Mouse (Mus musculus): ENCODE results near the gene Adprh. TPM values are rescaled to one million over a fixed set of nuclear protein-coding genes. Genes with fewer than 3 reads are reported as not detected.

Gene Adprh
- polyA plus RNA-seq, 1 experiment from 2014 or later, result 142 TPM

GRCm38 (mm10) chr16:38425799-38426198, 26.7 kb downstream of the Adprh start:
- Histone ChIP-seq H3K4me2 (no peak overlapping the region), H3K36me3 (replicated peaks) (no peaks in the 10 kb centered on the region), H3K9me3 (no peaks in the 10 kb centered on the region), H3K4me1 (no peaks in the 10 kb centered on the region), H3K27ac (no peak overlapping the region), H3K27me3 (no peaks in the 10 kb centered on the region), H3K9ac (no peak overlapping the region), H3K4me3 (replicated peaks) (no peak overlapping the region)
- ATAC-seq (ENCODE audit: low FRiP score), result no peak
- 86% methylated on average over 1 of the region's 1 CpGs for WGBS

DNA sequence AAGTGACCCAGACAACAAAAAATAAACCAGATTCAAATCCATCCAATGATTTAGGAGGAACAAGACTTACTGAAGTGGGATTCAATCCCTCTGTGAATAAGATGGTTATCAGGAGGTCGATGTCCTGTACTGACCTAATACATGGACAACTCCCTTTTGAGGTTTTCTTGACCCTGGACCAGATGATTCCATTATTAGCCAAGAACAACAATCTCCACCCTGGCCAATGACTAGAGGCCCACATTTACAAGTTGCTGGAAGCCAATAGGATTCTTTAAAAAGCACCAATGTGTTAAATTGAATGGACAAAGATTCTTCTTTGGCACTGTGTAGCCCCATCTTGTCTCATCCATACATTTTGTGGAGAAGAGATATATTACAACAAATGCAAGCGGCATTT, 27.1 kb downstream of the Adprh start:
- no peaks in the 10 kb centered on the region for H3K27me3 ChIP-seq
- H3K9me3 ChIP-seq, result no peaks in the 10 kb centered on the region
- WGBS, result 94% methylated on average over 2 of the region's 2 CpGs

DNA sequence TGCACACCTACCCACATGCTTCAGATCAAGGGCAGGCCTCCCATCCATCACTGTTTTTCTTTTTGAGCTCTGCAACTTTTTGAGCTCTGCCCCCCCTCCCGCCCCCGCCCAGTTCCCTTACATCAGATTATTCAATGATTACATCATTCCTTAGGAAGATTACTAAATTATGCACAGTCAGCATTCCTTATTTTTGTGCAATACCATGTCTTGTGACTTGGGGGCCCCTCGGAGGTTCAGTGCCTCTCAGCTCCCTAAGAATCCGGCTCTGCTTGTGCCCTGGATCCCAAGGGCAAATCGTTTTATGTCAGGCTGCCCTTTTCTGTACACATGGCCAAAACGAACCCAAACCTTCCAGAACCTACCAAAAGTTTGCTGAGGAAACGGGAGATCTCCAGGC, 37.5 kb downstream of the Adprh start:
- Histone ChIP-seq H3K27me3 (no peaks in the 10 kb centered on the region), H3K27ac (no peak overlapping the region), H3K4me2 (no peak overlapping the region), H3K36me3 (replicated peaks) (no peaks in the 10 kb centered on the region), H3K4me3 (replicated peaks) (no peak overlapping the region), H3K9me3 (no peaks in the 10 kb centered on the region), H3K4me1 (no peaks in the 10 kb centered on the region), H3K9ac (no peak overlapping the region)
- ATAC-seq (ENCODE audit: low FRiP score), result no peak
- 87% methylated on average over 7 of the region's 7 CpGs for WGBS

More for the DNA sequence above, 27.1 kb downstream of the Adprh start:
- H3K4me3 ChIP-seq (replicated peaks), result no peak overlapping the region
- H3K27ac ChIP-seq, result no peak overlapping the region
- H3K36me3 ChIP-seq (replicated peaks), result no peaks in the 10 kb centered on the region
- H3K9ac ChIP-seq, result no peak overlapping the region
- no peaks in the 10 kb centered on the region for H3K4me1 ChIP-seq
- no peak for ATAC-seq (ENCODE audit: low FRiP score)
- H3K4me2 ChIP-seq, result no peak overlapping the region

DNA sequence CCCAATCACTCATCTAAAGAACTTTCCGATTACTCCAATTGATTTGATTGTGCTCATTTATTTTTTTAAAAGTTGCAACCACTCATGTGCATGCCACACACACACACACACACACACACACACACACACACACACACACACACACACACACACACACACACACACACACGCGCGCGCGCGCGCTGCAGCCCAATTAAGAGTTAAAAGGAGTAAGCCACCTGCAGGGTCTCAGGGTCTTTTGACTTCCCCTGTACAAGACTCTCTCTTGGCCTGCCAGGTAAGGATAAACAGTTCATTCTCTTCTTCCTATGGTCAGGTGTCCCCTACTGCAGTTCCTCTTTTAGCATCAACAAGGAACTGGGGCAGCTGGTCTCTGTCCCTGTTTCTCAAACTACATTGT, 44.1 kb downstream of the Adprh start:
- no peaks in the 10 kb centered on the region for H3K9me3 ChIP-seq
- H3K4me2 ChIP-seq, result no peak overlapping the region
- no peaks in the 10 kb centered on the region for H3K27me3 ChIP-seq
- H3K4me1 ChIP-seq, result peaks cover 2% of the 10 kb centered on the region; the same call in 1 of the 2 replicates
- no peak overlapping the region for H3K4me3 ChIP-seq (replicated peaks)
- H3K27ac ChIP-seq, result no peak overlapping the region
- no peaks in the 10 kb centered on the region for H3K36me3 ChIP-seq (replicated peaks)
- no peak overlapping the region for H3K9ac ChIP-seq
- no peak for ATAC-seq (ENCODE audit: low FRiP score)
- 91% methylated on average over 8 of the region's 8 CpGs for WGBS

DNA sequence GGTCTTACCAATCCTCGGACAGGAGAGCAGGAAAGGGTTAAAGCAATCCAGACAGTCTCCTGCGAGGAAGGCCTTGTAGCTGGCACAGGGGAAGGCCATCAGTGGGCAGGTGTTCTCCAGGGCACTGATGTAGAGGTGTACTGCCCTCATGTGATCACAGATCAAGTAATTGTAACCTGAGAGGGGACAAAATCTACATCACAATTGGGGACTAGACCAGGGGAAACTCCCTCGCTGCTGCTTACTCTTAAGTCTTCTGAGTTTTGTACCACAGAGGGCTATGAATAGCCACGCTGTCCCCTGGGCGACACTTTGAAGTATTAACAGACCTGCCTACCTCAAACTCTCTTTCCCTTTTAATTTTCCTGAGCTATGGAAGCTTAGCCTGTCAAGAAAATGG, 44.9 kb downstream of the Adprh start:
- H3K4me3 ChIP-seq (replicated peaks), result no peak overlapping the region
- WGBS, result 33% methylated on average over 5 of the region's 5 CpGs
- no peak for ATAC-seq (ENCODE audit: low FRiP score)
- H3K9ac ChIP-seq, result no peak overlapping the region
- no peaks in the 10 kb centered on the region for H3K9me3 ChIP-seq
- H3K27ac ChIP-seq, result no peak overlapping the region
- H3K36me3 ChIP-seq (replicated peaks), result no peaks in the 10 kb centered on the region
- H3K27me3 ChIP-seq, result no peaks in the 10 kb centered on the region
- no peak overlapping the region for H3K4me2 ChIP-seq
- peaks cover 2% of the 10 kb centered on the region; the same call in 1 of the 2 replicates for H3K4me1 ChIP-seq

- H3K4me2 ChIP-seq, result no peak overlapping the region
- H3K4me1 ChIP-seq, result peaks cover 2% of the 10 kb centered on the region; the same call in 1 of the 2 replicates
- H3K4me3 ChIP-seq (replicated peaks), result no peak overlapping the region
- H3K27me3 ChIP-seq, result no peaks in the 10 kb centered on the region
- WGBS, result 88% methylated on average over 6 of the region's 6 CpGs
- no peak for ATAC-seq (ENCODE audit: low FRiP score)
- H3K27ac ChIP-seq, result no peak overlapping the region
- no peak overlapping the region for H3K9ac ChIP-seq
- no peaks in the 10 kb centered on the region for H3K9me3 ChIP-seq
- H3K36me3 ChIP-seq (replicated peaks), result no peaks in the 10 kb centered on the region
These were observed 45.8 kb downstream of the Adprh start for GRCm38 (mm10) chr16:38406708-38407107.

- Histone ChIP-seq H3K36me3 (replicated peaks) (no peaks in the 10 kb centered on the region), H3K27me3 (no peaks in the 10 kb centered on the region), H3K9me3 (no peaks in the 10 kb centered on the region), H3K4me2 (no peak overlapping the region), H3K4me3 (replicated peaks) (no peak overlapping the region), H3K27ac (no peak overlapping the region), H3K9ac (no peak overlapping the region), H3K4me1 (peaks cover 2% of the 10 kb centered on the region; the same call in 1 of the 2 replicates)
- no peak for ATAC-seq (ENCODE audit: low FRiP score)
- whole genome bisulfite sequencing, result 84% methylated on average over 5 of the region's 5 CpGs
These were observed 46.2 kb downstream of the Adprh start for GRCm38 (mm10) chr16:38406293-38406692.

- Histone ChIP-seq H3K27ac (no peak overlapping the region), H3K9ac (no peak overlapping the region), H3K9me3 (no peaks in the 10 kb centered on the region), H3K4me2 (no peak overlapping the region), H3K27me3 (no peaks in the 10 kb centered on the region), H3K36me3 (replicated peaks) (no peaks in the 10 kb centered on the region), H3K4me1 (peaks cover 16% of the 10 kb centered on the region), H3K4me3 (replicated peaks) (no peak overlapping the region)
- WGBS, result 96% methylated on average over 7 of the region's 7 CpGs
- ATAC-seq (ENCODE audit: low FRiP score), result no peak
These were observed 48.9 kb downstream of the Adprh start for GRCm38 (mm10) chr16:38403639-38404038.

DNA sequence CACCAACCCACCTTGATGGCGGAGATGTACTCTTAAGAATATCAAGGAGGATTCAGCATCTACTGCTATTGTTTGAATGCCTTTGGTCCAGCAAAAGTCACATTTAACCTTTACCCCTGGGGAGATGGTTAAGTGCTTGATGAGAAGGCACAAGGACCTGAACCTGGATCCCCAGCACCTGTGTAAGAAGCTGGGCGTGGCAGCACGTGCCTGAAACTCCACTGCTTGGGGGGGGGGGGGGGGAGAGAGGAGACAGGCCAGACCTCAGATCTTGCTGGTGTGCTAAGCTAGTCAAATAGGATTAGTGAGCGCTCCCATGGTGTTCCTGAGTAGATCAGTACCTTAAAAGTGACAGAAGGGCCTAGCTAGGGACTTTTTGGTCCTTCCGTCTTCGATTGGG, 51.0 kb downstream of the Adprh start:
- no peaks in the 10 kb centered on the region for H3K9me3 ChIP-seq
- no peak overlapping the region for H3K4me2 ChIP-seq
- no peaks in the 10 kb centered on the region for H3K36me3 ChIP-seq (replicated peaks)
- peaks cover 14% of the 10 kb centered on the region for H3K4me1 ChIP-seq
- H3K9ac ChIP-seq, result no peak overlapping the region
- H3K27me3 ChIP-seq, result no peaks in the 10 kb centered on the region
- no peak overlapping the region for H3K4me3 ChIP-seq (replicated peaks)
- 82% methylated on average over 6 of the region's 6 CpGs for WGBS
- H3K27ac ChIP-seq, result no peak overlapping the region
- no peak for ATAC-seq (ENCODE audit: low FRiP score)

- 0 out of 2 replicates have a peak overlapping the region, but pooled peaks have one; percentile 49 for H3K9ac ChIP-seq
- H3K4me2 ChIP-seq, result peak overlapping the region; percentile 57
- peak overlapping the region; percentile 28; the same call in 1 of the 2 replicates for H3K4me3 ChIP-seq (replicated peaks)
- no peaks in the 10 kb centered on the region for H3K27me3 ChIP-seq
- no peaks in the 10 kb centered on the region for H3K36me3 ChIP-seq (replicated peaks)
- ATAC-seq (ENCODE audit: low FRiP score), result peak; percentile 60
- H3K9me3 ChIP-seq, result no peaks in the 10 kb centered on the region
- peaks cover 14% of the 10 kb centered on the region for H3K4me1 ChIP-seq
- 74% methylated on average over 9 of the region's 9 CpGs for WGBS
- H3K27ac ChIP-seq, result peak overlapping the region; percentile 63
These were observed 52.1 kb downstream of the Adprh start for GRCm38 (mm10) chr16:38400311-38400960.

DNA sequence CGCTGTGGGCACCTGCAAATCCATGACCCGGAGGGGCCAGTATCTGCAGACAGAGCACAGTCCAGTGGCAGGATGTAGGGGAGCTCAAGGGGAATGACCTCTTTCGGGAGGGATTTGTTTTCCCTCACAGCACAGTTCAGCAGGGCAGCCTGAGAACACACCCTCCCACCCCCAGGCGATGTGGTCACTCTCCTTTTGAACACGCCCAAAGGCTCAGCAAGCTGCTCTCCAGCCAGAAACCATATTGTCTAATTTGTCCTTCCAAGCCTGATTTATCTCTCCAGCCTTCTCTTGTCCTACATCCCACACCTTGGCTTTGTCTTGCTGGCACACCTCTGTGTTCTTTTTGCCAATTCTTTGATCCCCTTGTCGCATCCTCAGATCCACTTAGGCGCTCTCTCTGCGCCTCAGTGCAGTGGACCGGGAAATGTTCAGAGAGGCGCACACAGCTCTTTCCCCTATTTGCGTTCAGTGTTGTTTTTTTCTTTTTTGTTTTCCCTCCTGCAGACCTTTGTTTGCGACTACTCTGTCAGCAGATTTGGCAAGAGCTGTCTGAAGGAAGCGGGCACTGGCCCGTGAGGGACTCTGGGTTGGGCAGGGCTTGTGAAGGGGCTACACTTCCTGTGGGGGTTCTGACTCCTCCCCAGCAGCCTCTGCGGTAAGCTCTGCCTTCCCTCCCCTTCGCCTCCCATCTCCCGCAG, 52.8 kb downstream of the Adprh start:
- ATAC-seq (ENCODE audit: low FRiP score), result peak; percentile 94
- H3K4me1 ChIP-seq, result peaks cover 14% of the 10 kb centered on the region
- peak overlapping the region; percentile 63 for H3K27ac ChIP-seq
- no peaks in the 10 kb centered on the region for H3K27me3 ChIP-seq
- H3K9ac ChIP-seq, result peak overlapping the region; percentile 49; the same call in 1 of the 2 replicates
- 9% methylated on average over 17 of the region's 17 CpGs for WGBS
- H3K4me2 ChIP-seq, result peak overlapping the region; percentile 57
- peak overlapping the region; percentile 28 for H3K4me3 ChIP-seq (replicated peaks)
- H3K36me3 ChIP-seq (replicated peaks), result no peaks in the 10 kb centered on the region
- H3K9me3 ChIP-seq, result no peaks in the 10 kb centered on the region

GRCm38 (mm10) chr16:38399076-38399475, 53.4 kb downstream of the Adprh start:
- Histone ChIP-seq H3K9ac (0 out of 2 replicates have a peak overlapping the region, but pooled peaks have one; percentile 49), H3K27ac (no peak overlapping the region), H3K36me3 (replicated peaks) (no peaks in the 10 kb centered on the region), H3K4me1 (peaks cover 14% of the 10 kb centered on the region), H3K4me2 (peak overlapping the region; percentile 57), H3K4me3 (replicated peaks) (no peak overlapping the region), H3K27me3 (no peaks in the 10 kb centered on the region), H3K9me3 (no peaks in the 10 kb centered on the region)
- ATAC-seq (ENCODE audit: low FRiP score), result no peak
- 80% methylated on average over 3 of the region's 3 CpGs for WGBS

DNA sequence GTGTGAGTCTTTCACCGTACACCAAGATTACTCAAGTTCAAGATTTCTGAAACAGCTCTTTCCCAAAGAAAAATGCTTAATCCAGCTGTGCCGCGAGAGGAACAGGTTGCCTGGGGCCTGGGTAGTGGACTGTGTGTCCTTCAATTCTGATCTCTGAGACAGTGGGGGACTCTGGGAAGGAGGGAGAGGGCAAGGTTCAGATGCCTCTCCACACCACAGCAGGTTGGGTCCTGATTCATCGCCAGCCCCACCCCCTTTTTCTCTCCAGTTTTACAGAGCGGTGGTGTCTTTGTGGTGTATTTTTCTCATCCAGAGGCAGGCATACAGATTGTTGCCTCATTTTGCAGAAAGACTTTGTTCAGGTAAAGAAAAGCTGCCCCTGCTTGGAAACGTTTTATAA, 54.2 kb downstream of the Adprh start:
- no peaks in the 10 kb centered on the region for H3K36me3 ChIP-seq (replicated peaks)
- no peak for ATAC-seq (ENCODE audit: low FRiP score)
- no peak overlapping the region for H3K4me3 ChIP-seq (replicated peaks)
- no peak overlapping the region for H3K27ac ChIP-seq
- H3K27me3 ChIP-seq, result no peaks in the 10 kb centered on the region
- H3K4me2 ChIP-seq, result no peak overlapping the region
- WGBS, result 88% methylated on average over 6 of the region's 6 CpGs
- H3K4me1 ChIP-seq, result peaks cover 14% of the 10 kb centered on the region
- H3K9me3 ChIP-seq, result no peaks in the 10 kb centered on the region
- no peak overlapping the region for H3K9ac ChIP-seq

Measured in forebrain, embryonic 12.5 days (tissue).